Mouse (Mus musculus): ENCODE results near the gene Bag5. TPM values are rescaled to one million over a fixed set of nuclear protein-coding genes. Genes with fewer than 3 reads are reported as not detected.

Bag5 gene
- polyA plus RNA-seq, 1 experiment from 2014 or later, result 56.8 TPM

DNA sequence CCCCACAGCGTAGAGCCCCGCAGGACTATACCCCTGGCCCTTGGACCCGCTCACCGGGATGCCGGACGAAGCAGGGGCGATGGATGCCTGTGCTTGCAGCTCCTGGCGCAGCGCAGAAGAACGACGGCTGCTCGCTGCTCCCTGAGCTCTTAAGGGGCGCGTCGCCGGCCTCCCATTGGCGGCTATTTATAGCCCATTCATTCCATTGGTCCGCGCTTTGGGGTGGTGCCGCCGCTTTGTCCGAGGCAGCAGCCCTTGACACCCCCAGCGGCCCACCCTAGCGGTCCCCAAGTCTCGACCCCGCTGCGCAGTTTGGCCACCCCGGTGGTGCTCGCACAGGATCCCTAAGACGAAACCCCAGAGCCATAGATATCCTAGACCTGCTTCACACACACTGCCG lies 40.9 kb downstream of the Bag5 start, which contains the start of gene Ckb:
Gene Ckb, minus strand, starts transcription at position 163 of the 400 bp plus-strand sequence.
- under 1% methylated on average over 31 of the region's 31 CpGs for WGBS
- peak; percentile 24; the same call in 1 of the 2 replicates for ATAC-seq (ENCODE audit: insufficient number of reproducible peaks, low FRiP score, low TSS enrichment, low read depth)
- Histone ChIP-seq H3K4me3 (ENCODE audit: low read depth, low read length) (peak within 1 kb of the TSS; percentile 48), H3K4me2 (ENCODE audit: low read depth, severe bottlenecking) (peak within 1 kb of the TSS; percentile 95), H3K36me3 (ENCODE audit: control insufficient read depth, insufficient read depth, low read length) (no peaks in the 10 kb centered on the region), H3K27ac (replicated peaks; ENCODE audit: low read depth, low read length) (no peak within 1 kb of the TSS), H3K9me3 (ENCODE audit: control insufficient read depth, low read length) (no peaks in the 10 kb centered on the region), H3K27me3 (ENCODE audit: control insufficient read depth, insufficient read depth, low read length) (peaks cover 47% of the 10 kb centered on the region), H3K9ac (ENCODE audit: low read length) (peak within 1 kb of the TSS; percentile 56), H3K4me1 (ENCODE audit: control insufficient read depth, insufficient read depth, low read length) (peaks cover 21% of the 10 kb centered on the region)
- DNase-seq (ENCODE audit: low spot score), result peak; percentile 80

DNA sequence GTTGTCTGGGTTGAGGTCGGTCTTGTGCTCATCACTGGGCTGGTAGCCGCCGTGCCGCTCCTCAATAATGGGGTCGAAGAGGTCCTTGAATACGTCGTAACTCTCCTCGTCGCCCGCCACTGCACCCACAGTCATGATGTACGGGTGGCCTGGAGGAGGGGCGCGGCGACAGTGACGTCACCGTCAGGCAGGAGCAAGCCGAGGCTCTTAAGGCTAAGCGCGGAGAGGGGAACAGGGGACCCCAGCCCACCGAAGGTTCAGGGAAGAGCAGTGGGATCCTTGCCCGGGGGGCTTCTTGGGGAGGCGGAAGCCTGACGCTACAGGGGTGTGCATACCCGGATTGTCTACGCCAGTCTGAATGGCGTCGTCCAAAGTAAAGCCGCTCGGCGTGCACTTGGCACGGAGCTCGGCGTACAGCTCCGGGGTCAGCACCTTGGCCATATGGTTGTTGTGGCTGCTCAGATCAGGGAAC lies 41.6 kb downstream of the Bag5 start:
- no peak overlapping the region for H3K27ac ChIP-seq (replicated peaks; ENCODE audit: low read depth, low read length)
- H3K4me1 ChIP-seq (ENCODE audit: control insufficient read depth, insufficient read depth, low read length), result peaks cover 21% of the 10 kb centered on the region
- no peaks in the 10 kb centered on the region for H3K9me3 ChIP-seq (ENCODE audit: control insufficient read depth, low read length)
- H3K4me2 ChIP-seq (ENCODE audit: low read depth, severe bottlenecking), result peak overlapping the region; percentile 95
- 0 out of 2 replicates have a peak overlapping the region, but pooled peaks have one; percentile 9 for H3K9ac ChIP-seq (ENCODE audit: low read length)
- no peaks in the 10 kb centered on the region for H3K36me3 ChIP-seq (ENCODE audit: control insufficient read depth, insufficient read depth, low read length)
- peak; percentile 67 for DNase-seq (ENCODE audit: low spot score)
- no peak; the same call in 1 of the 2 replicates for ATAC-seq (ENCODE audit: insufficient number of reproducible peaks, low FRiP score, low TSS enrichment, low read depth)
- H3K4me3 ChIP-seq (ENCODE audit: low read depth, low read length), result peak overlapping the region; percentile 48
- peaks cover 47% of the 10 kb centered on the region for H3K27me3 ChIP-seq (ENCODE audit: control insufficient read depth, insufficient read depth, low read length)
- under 1% methylated on average over 34 of the region's 34 CpGs for WGBS

DNA sequence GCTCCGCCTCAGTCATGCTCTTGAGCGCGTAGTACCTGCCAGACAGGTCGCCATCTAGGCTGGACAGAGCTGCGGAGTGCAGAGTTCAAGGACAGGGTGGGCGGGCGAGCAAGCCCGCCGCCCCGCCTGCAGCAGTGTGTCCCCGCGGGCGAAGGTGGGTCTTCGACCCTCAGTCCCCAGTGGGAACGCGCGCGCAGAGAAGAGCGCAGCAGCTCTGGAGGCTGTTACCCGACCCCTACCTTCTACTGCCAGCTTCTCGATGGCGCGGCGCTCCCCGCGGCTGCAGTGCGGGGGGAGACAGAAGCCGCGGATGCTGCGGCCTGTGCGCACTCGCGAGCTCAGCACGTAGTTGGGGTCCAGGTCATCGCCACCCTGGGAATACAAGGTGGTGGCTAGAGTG lies 42.1 kb downstream of the Bag5 start:
- Histone ChIP-seq H3K27ac (replicated peaks; ENCODE audit: low read depth, low read length) (no peak overlapping the region), H3K4me2 (ENCODE audit: low read depth, severe bottlenecking) (peak overlapping the region; percentile 95), H3K27me3 (ENCODE audit: control insufficient read depth, insufficient read depth, low read length) (peaks cover 47% of the 10 kb centered on the region), H3K9ac (ENCODE audit: low read length) (peak overlapping the region; percentile 40; the same call in 1 of the 2 replicates), H3K9me3 (ENCODE audit: control insufficient read depth, low read length) (no peaks in the 10 kb centered on the region), H3K4me3 (ENCODE audit: low read depth, low read length) (peak overlapping the region; percentile 48), H3K4me1 (ENCODE audit: control insufficient read depth, insufficient read depth, low read length) (peaks cover 21% of the 10 kb centered on the region), H3K36me3 (ENCODE audit: control insufficient read depth, insufficient read depth, low read length) (no peaks in the 10 kb centered on the region)
- 1% methylated on average over 35 of the region's 35 CpGs for WGBS
- DNase-seq (ENCODE audit: low spot score), result peak; percentile 49
- no peak for ATAC-seq (ENCODE audit: insufficient number of reproducible peaks, low FRiP score, low TSS enrichment, low read depth)

DNA sequence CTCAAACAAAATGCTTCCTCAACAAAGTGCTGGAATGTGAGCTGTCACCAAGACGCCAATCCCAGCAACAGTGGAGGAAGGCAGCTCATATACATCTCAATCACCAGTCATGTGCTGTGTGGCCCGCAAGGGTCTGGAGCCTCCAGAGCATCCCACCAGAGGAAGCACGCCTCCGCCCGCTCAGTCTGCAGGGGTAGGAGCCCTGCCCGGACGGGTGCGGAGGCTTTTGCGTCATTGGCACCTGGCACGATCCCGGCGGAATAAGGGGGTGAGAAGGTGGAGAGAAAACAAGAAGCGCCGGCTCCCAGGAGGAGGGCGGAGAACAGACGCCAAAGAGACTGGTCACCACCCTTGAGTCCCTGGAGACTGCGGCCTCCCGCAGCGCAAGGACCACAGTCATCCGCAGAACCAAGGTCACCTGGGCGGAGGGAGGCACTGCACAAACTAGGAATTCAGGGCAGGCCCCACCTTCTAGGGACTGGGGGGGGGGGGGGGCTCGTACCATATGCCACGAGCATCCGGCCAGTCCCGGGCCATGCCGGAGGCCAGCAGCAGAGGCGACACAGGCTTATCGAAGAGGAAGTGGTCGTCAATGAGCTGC lies 42.6 kb downstream of the Bag5 start:
- Histone ChIP-seq H3K4me3 (ENCODE audit: low read depth, low read length) (peak overlapping the region; percentile 48), H3K36me3 (ENCODE audit: control insufficient read depth, insufficient read depth, low read length) (no peaks in the 10 kb centered on the region), H3K4me2 (ENCODE audit: low read depth, severe bottlenecking) (peak overlapping the region; percentile 95), H3K27me3 (ENCODE audit: control insufficient read depth, insufficient read depth, low read length) (peaks cover 47% of the 10 kb centered on the region), H3K9ac (ENCODE audit: low read length) (no peak overlapping the region), H3K4me1 (ENCODE audit: control insufficient read depth, insufficient read depth, low read length) (peaks cover 21% of the 10 kb centered on the region), H3K9me3 (ENCODE audit: control insufficient read depth, low read length) (no peaks in the 10 kb centered on the region), H3K27ac (replicated peaks; ENCODE audit: low read depth, low read length) (no peak overlapping the region)
- peak; percentile 43 for DNase-seq (ENCODE audit: low spot score)
- no peak for ATAC-seq (ENCODE audit: insufficient number of reproducible peaks, low FRiP score, low TSS enrichment, low read depth)
- 5% methylated on average over 29 of the region's 29 CpGs for WGBS

DNA sequence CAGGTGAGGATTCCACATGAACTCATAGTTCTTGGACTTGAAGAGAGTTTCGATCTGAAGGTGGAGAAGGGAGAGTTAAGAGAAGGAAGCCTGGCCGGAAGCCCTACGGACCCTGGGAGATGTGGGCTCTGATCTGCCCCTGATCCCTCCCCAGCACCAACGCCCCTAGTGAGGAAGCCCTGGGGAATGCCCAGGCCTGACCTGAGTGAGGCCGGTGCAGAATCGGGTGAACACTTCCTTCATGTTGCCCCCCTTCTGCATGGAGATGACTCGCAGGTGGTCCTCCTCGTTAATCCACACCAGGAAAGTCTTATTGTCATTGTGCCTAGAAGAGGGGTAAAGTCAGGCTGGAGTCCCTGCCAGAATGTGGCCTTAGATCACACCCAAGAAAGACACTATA lies 43.1 kb downstream of the Bag5 start:
- Histone ChIP-seq H3K9ac (ENCODE audit: low read length) (no peak overlapping the region), H3K27me3 (ENCODE audit: control insufficient read depth, insufficient read depth, low read length) (peaks cover 47% of the 10 kb centered on the region), H3K4me3 (ENCODE audit: low read depth, low read length) (no peak overlapping the region), H3K36me3 (ENCODE audit: control insufficient read depth, insufficient read depth, low read length) (no peaks in the 10 kb centered on the region), H3K4me1 (ENCODE audit: control insufficient read depth, insufficient read depth, low read length) (peaks cover 21% of the 10 kb centered on the region), H3K9me3 (ENCODE audit: control insufficient read depth, low read length) (no peaks in the 10 kb centered on the region), H3K27ac (replicated peaks; ENCODE audit: low read depth, low read length) (no peak overlapping the region), H3K4me2 (ENCODE audit: low read depth, severe bottlenecking) (no peak overlapping the region)
- no peak for ATAC-seq (ENCODE audit: insufficient number of reproducible peaks, low FRiP score, low TSS enrichment, low read depth)
- 50% methylated on average over 8 of the region's 8 CpGs for WGBS
- no peak for DNase-seq (ENCODE audit: low spot score)

DNA sequence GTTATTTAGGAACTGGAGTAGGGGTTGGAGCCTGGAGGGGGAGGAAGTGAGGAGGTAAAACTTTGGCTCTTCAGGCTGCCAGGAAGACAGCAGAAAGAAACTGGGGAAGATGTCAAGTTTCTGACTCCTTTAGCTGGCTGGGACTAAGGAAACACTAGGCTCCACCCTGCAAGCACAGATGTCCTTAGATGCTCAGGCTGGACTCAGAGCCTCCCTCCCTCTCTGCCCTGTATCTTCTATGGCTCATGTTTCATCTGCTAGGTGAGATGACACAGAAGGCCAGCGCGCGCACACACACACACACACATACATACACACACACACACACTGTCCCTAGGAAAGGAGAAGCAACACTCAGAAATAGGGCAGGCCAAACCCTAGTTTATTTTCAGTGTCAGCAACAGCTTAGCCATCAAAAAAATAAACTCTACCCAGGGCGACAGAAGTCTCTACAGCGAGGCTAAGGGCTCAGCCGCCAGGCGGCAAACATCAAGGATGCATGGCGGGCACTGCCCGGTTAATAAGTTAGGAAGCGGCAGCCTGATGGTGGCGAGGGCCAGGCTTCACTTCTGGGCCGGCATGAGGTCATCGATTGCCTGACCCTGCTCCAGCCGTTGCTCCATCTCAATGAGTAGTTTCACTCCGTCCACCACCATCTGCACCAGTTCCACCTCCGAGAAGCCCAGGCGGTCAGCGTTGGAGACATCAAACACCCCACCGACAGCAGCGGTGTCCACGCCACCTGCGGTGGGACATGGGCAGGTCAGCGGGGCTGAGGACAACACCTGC lies 43.9 kb downstream of the Bag5 start:
- DNase-seq (ENCODE audit: low spot score), result no peak
- Histone ChIP-seq H3K9me3 (ENCODE audit: control insufficient read depth, low read length) (no peaks in the 10 kb centered on the region), H3K36me3 (ENCODE audit: control insufficient read depth, insufficient read depth, low read length) (no peaks in the 10 kb centered on the region), H3K4me2 (ENCODE audit: low read depth, severe bottlenecking) (peak overlapping the region; percentile 51), H3K9ac (ENCODE audit: low read length) (peak overlapping the region; percentile 13; the same call in 1 of the 2 replicates), H3K4me3 (ENCODE audit: low read depth, low read length) (no peak overlapping the region), H3K27ac (replicated peaks; ENCODE audit: low read depth, low read length) (no peak overlapping the region), H3K27me3 (ENCODE audit: control insufficient read depth, insufficient read depth, low read length) (peaks cover 44% of the 10 kb centered on the region), H3K4me1 (ENCODE audit: control insufficient read depth, insufficient read depth, low read length) (peaks cover 21% of the 10 kb centered on the region)
- 64% methylated on average over 23 of the region's 23 CpGs for WGBS
- no peak for ATAC-seq (ENCODE audit: insufficient number of reproducible peaks, low FRiP score, low TSS enrichment, low read depth)

DNA sequence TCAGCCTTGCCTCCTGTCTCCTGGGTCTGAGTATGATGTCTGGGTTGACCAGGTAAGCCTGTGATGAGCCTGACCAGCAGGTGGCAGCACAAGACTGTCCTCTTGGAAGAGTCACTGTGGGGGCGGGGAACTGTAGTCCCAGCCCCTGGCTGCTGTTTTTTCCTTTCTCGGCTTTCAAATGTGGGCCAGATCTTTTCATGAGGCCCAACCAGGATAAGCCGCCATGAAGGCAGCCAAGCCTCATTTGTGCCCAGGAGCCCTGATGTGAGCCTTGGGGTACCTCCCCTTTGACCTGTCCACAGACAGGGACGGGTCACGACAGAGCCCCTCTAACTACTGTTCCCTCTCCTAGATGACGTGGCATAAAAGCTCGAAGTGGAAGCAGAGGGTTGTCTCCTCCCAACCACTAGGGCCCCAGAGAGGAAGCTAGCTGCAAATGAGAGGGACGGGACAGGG lies 44.6 kb downstream of the Bag5 start:
- H3K36me3 ChIP-seq (ENCODE audit: control insufficient read depth, insufficient read depth, low read length), result no peaks in the 10 kb centered on the region
- peak overlapping the region; percentile 13; the same call in 1 of the 2 replicates for H3K9ac ChIP-seq (ENCODE audit: low read length)
- H3K4me1 ChIP-seq (ENCODE audit: control insufficient read depth, insufficient read depth, low read length), result peaks cover 25% of the 10 kb centered on the region
- peak; percentile 58; the same call in 1 of the 2 replicates for ATAC-seq (ENCODE audit: insufficient number of reproducible peaks, low FRiP score, low TSS enrichment, low read depth)
- peak; percentile 99 for DNase-seq (ENCODE audit: low spot score)
- H3K4me2 ChIP-seq (ENCODE audit: low read depth, severe bottlenecking), result peak overlapping the region; percentile 51
- H3K27ac ChIP-seq (replicated peaks; ENCODE audit: low read depth, low read length), result no peak overlapping the region
- H3K4me3 ChIP-seq (ENCODE audit: low read depth, low read length), result no peak overlapping the region
- H3K9me3 ChIP-seq (ENCODE audit: control insufficient read depth, low read length), result no peaks in the 10 kb centered on the region
- H3K27me3 ChIP-seq (ENCODE audit: control insufficient read depth, insufficient read depth, low read length), result peaks cover 38% of the 10 kb centered on the region
- WGBS, result 0% methylated on average over 8 of the region's 8 CpGs

DNA sequence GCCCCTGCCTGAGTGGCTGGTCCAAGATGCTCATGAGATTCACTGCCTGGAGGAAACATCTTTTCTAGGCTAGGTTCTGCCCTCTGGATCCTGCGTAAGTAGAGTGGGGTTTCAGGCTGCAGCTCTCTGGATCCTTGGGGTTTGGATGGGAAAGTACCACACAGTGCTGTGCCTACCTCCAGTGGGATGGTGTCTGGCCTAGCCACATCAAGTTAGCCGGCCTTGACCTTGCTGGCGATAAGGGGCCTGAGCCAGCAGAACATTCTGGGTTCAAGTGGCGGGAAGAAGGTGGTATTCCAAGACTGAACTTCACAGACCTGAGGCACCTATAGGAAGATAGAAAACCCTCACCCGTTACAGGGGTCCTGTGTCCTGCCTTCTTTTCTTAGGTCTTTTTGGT lies 45.6 kb downstream of the Bag5 start:
- Histone ChIP-seq H3K27me3 (ENCODE audit: control insufficient read depth, insufficient read depth, low read length) (peaks cover 28% of the 10 kb centered on the region), H3K4me3 (ENCODE audit: low read depth, low read length) (no peak overlapping the region), H3K9me3 (ENCODE audit: control insufficient read depth, low read length) (no peaks in the 10 kb centered on the region), H3K4me2 (ENCODE audit: low read depth, severe bottlenecking) (no peak overlapping the region), H3K9ac (ENCODE audit: low read length) (no peak overlapping the region), H3K27ac (replicated peaks; ENCODE audit: low read depth, low read length) (no peak overlapping the region), H3K4me1 (ENCODE audit: control insufficient read depth, insufficient read depth, low read length) (peaks cover 22% of the 10 kb centered on the region), H3K36me3 (ENCODE audit: control insufficient read depth, insufficient read depth, low read length) (no peaks in the 10 kb centered on the region)
- 89% methylated on average over 5 of the region's 5 CpGs for WGBS
- ATAC-seq (ENCODE audit: insufficient number of reproducible peaks, low FRiP score, low TSS enrichment, low read depth) (no peak), DNase-seq (ENCODE audit: low spot score) (no peak)

Measured in limb, embryonic 11.5 days (tissue).